ENCODE assay signal across 9 mouse cellular contexts in genomic region chr7:19165656-19166423, GRCm38 (mm10). TPM values are rescaled to one million over a fixed set of nuclear protein-coding genes. Genes with fewer than 3 reads are reported as not detected.
DNase-seq lines count a peak whose midpoint lies in the region; ATAC-seq and TF ChIP-seq lines count a peak whose summit lies in the region.
"Had no signal": no experiment of that assay in that cellular context is flagged by ENCODE, and none has a peak within 500 bp of the region (broad histone marks: within the 10 kb centered on the region; RNA-seq: fewer than 3 reads in every experiment).

TSS of gene Gipr (minus strand) at chr7:19166127.

- H3K27ac ChIP-seq in MEL (ENCODE audit: control insufficient read depth, low read depth, low read length), result no peak within 1 kb of the TSS; the same call in 1 of the 2 replicates
- H3K27ac ChIP-seq in heart, embryonic 15.5 days, result peak within 1 kb of the TSS; percentile 89
- no peak within 1 kb of the TSS for H3K27ac ChIP-seq in liver, embryonic 11.5 days (ENCODE audit: low read depth, low read length)

- no peaks in the 10 kb centered on the region for H3K9me3 ChIP-seq in MEL (replicated peaks; ENCODE audit: insufficient read depth, low read length)
- H3K9me3 ChIP-seq in heart, embryonic 15.5 days (replicated peaks), result no peaks in the 10 kb centered on the region
- peaks cover 2% of the 10 kb centered on the region; the same call in 1 of the 2 replicates for H3K9me3 ChIP-seq in liver, embryonic 11.5 days (ENCODE audit: control insufficient read depth, low read length)

- WGBS in heart, embryonic 15.5 days, result 5% methylated on average over 14 of the region's 14 CpGs
- WGBS in liver, embryonic 11.5 days, result 9% methylated on average over 14 of the region's 14 CpGs

- H3K4me2 ChIP-seq in heart, embryonic 15.5 days, result peak within 1 kb of the TSS; percentile 65
- H3K4me2 ChIP-seq in liver, embryonic 11.5 days, result peak within 1 kb of the TSS; percentile 56

- H3K36me3 ChIP-seq in MEL (ENCODE audit: control insufficient read depth in 1 of 2, insufficient read depth in 2 of 2, low read length in 2 of 2), result peaks cover 0 to 7% of the 10 kb centered on the region in 2 experiments; a peak in 2 of 4 replicates
- peaks cover 9% of the 10 kb centered on the region; the same call in 1 of the 2 replicates for H3K36me3 ChIP-seq in heart, embryonic 15.5 days
- H3K36me3 ChIP-seq in liver, embryonic 11.5 days (ENCODE audit: control insufficient read depth, insufficient read depth, low read length), result no peaks in the 10 kb centered on the region

- H3K4me1 ChIP-seq in MEL (ENCODE audit: control insufficient read depth in 1 of 2, insufficient read depth in 2 of 2, low read length in 2 of 2), result peaks cover 6 to 29% of the 10 kb centered on the region in 2 experiments; a peak in 3 of 4 replicates
- peaks cover 52% of the 10 kb centered on the region for H3K4me1 ChIP-seq in heart, embryonic 15.5 days (replicated peaks)
- H3K4me1 ChIP-seq in liver, embryonic 11.5 days (replicated peaks; ENCODE audit: control insufficient read depth, insufficient read depth, low read length), result peaks cover 30% of the 10 kb centered on the region

- TF ChIP-seq EP300 in MEL (IDR thresholded peaks at IDR 0.05; ENCODE audit: low read depth in 1 of 2, low read length in 2 of 2), result 0 out of 4 replicates have a peak, but pooled peaks of 1 of the 2 experiments have one; percentile 16

- TF ChIP-seq RAD21 in MEL (IDR thresholded peaks at IDR 0.05; ENCODE audit: low read depth, low read length), result no peak

- peak within 1 kb of the TSS; percentile 4; the same call in 1 of the 2 replicates for H3K9ac ChIP-seq in MEL (ENCODE audit: control insufficient read depth, low read depth, low read length, poor library complexity, severe bottlenecking)
- peak within 1 kb of the TSS; percentile 56 for H3K9ac ChIP-seq in heart, embryonic 15.5 days
- no peak within 1 kb of the TSS for H3K9ac ChIP-seq in liver, embryonic 11.5 days (ENCODE audit: low read depth, low read length)

- no peak for TF ChIP-seq POLR2A in MEL (IDR thresholded peaks at IDR 0.05; ENCODE audit: control insufficient read depth in 1 of 2, insufficient read depth in 1 of 2, low read depth in 1 of 2, low read length in 2 of 2, poor library complexity in 1 of 2)

- H3K79me2 ChIP-seq in MEL (ENCODE audit: control insufficient read depth, insufficient read depth, low read length, poor library complexity), result no peaks in the 10 kb centered on the region

- peak within 1 kb of the TSS; percentile 24 to 33 for H3K4me3 ChIP-seq in MEL (ENCODE audit: control insufficient read depth in 1 of 2, insufficient read depth in 1 of 2, low read depth in 2 of 2, low read length in 2 of 2)
- peak within 1 kb of the TSS; percentile 47 for H3K4me3 ChIP-seq in heart, embryonic 15.5 days
- H3K4me3 ChIP-seq in liver, embryonic 11.5 days (ENCODE audit: low read depth, low read length), result peak within 1 kb of the TSS; percentile 27

- peak; percentile 83 for ATAC-seq in heart, embryonic 15.5 days (replicated peaks; ENCODE audit: insufficient number of reproducible peaks, insufficient read depth, low FRiP score, low read depth)
- ATAC-seq in liver, embryonic 11.5 days (replicated peaks; ENCODE audit: low FRiP score), result no peak
- ATAC-seq in CD4-positive, CD25-positive, alpha-beta regulatory T cell, adult 4 months, result no peak

- DNase-seq in cerebellum, adult 9-11 months, result peak; percentile 8
- no peak for DNase-seq in cerebellum, adult 9-10 months
- peak; percentile 71 for DNase-seq in MEL (ENCODE audit: low read depth, low spot score)
- DNase-seq in liver, embryonic 11.5 days (ENCODE audit: low spot score), result no peak
- no peak for DNase-seq in urinary bladder, postnatal 14 days (ENCODE audit: low spot score)
- no peak for DNase-seq in ovary, adult 18-20 months (ENCODE audit: low spot score)

- 0 out of 6 replicates have a peak, but pooled peaks of 1 of the 3 experiments have one; percentile 1 for TF ChIP-seq CTCF in MEL (IDR thresholded peaks at IDR 0.05 in 2 of 3, conservative IDR thresholded peaks at IDR 0.05 in 1 of 3; ENCODE audit: control insufficient read depth in 1 of 3, insufficient read depth in 1 of 3, low read depth in 2 of 3, low read length in 3 of 3, poor library complexity in 1 of 3, severe bottlenecking in 1 of 3)

- no peaks in the 10 kb centered on the region for H3K27me3 ChIP-seq in MEL (ENCODE audit: control insufficient read depth in 1 of 2, insufficient read depth in 2 of 2, low read length in 2 of 2)
- H3K27me3 ChIP-seq in heart, embryonic 15.5 days, result peaks cover 3% of the 10 kb centered on the region; the same call in 1 of the 2 replicates
- peaks cover 24% of the 10 kb centered on the region for H3K27me3 ChIP-seq in liver, embryonic 11.5 days (replicated peaks; ENCODE audit: control insufficient read depth, insufficient read depth, low read length)

TF ChIP-seq in MEL, 35 proteins besides CTCF, POLR2A, EP300 and RAD21:
- TF ChIP-seq RCOR1 (IDR thresholded peaks at IDR 0.05; ENCODE audit: low read depth, low read length), result peak; percentile 8; the same call in 1 of the 2 replicates
- TF ChIP-seq BHLHE40 (IDR thresholded peaks at IDR 0.05; ENCODE audit: borderline replicate concordance, low read depth, low read length), result no peak
- TF ChIP-seq POLR2AphosphoS5 (IDR thresholded peaks at IDR 0.05; ENCODE audit: borderline replicate concordance, low read depth, low read length), result no peak
- TF ChIP-seq MXI1 (IDR thresholded peaks at IDR 0.05; ENCODE audit: low read depth, low read length), result peak; percentile 68; the same call in 1 of the 2 replicates
- TF ChIP-seq ETS1 (IDR thresholded peaks at IDR 0.05; ENCODE audit: low read depth, low read length), result peak; percentile 6; the same call in 1 of the 2 replicates
- no peak for TF ChIP-seq TBP (IDR thresholded peaks at IDR 0.05; ENCODE audit: low read depth, low read length)
- TF ChIP-seq CHD1 (IDR thresholded peaks at IDR 0.05; ENCODE audit: low read depth, low read length), result 0 out of 2 replicates have a peak, but pooled peaks have one; percentile 60
- no peak for TF ChIP-seq MAZ (IDR thresholded peaks at IDR 0.05; ENCODE audit: low read depth, low read length)
- no peak for TF ChIP-seq E2F4 (IDR thresholded peaks at IDR 0.05; ENCODE audit: borderline replicate concordance, low read depth, low read length)
TF ChIP-seq in MEL: peak in this region for 4.

RNA-seq across cellular contexts. Expression of gene Gipr, which starts in this region (rescaled TPM):
- 0.49 and 0.65 TPM in 2 replicates for total RNA-seq in MEL (2012; rRNA removed)
- polyA plus RNA-seq in MEL (2012; ENCODE audit: insufficient read depth in 1 of 2, insufficient read length in 2 of 2, low read depth in 1 of 2, low replicate concordance in 2 of 2, missing spikeins in 1 of 2), result 1 to 10 TPM in 1 of 2 experiments, not detected in 1; 2.1 TPM
- 73.8 and 73.9 TPM in 2 replicates for polyA plus RNA-seq in heart, embryonic 15.5 days (2015; fragmentation: Nextera tagmentation; extraction: Ambion mirVana)
- polyA plus RNA-seq in liver, embryonic 11.5 days (2014; fragmentation: Nextera tagmentation; extraction: Ambion mirVana), result 0.69 and 0.73 TPM in 2 replicates
- polyA plus RNA-seq in CD4-positive, CD25-positive, alpha-beta regulatory T cell, adult 4 months (2017; shearing (Covaris generic)), result not detected
- total RNA-seq: liver, adult 2 months had no signal
- polyA plus RNA-seq: liver, adult 2 months had no signal

Comparison
In these comparisons a context has a peak if more than half of its experiments do, and no peak if none do; other contexts are left out.
1. RNA of gene Gipr (polyA plus RNA-seq): 73.8 to 73.9 TPM in heart, embryonic 15.5 days; 2.1 TPM in MEL, 0.69 to 0.73 TPM in liver, embryonic 11.5 days and not detected in CD4-positive, CD25-positive, alpha-beta regulatory T cell, adult 4 months; every median in the first group is over 10 times any median in the second.
2. DNase-seq: peak in cerebellum, adult 9-11 months (single experiment) and MEL (single experiment); none in cerebellum, adult 9-10 months (single experiment), liver, embryonic 11.5 days (single experiment), urinary bladder, postnatal 14 days (single experiment) and ovary, adult 18-20 months (single experiment).
3. Peak in every context shown above with its lines, with median percentiles within 50 percentile points of each other: H3K4me3 ChIP-seq.